Mouse (Mus musculus): Measurements from ENCODE around the gene Hamp2. TPM values are rescaled to one million over a fixed set of nuclear protein-coding genes. Genes with fewer than 3 reads are reported as not detected.
"Not testable (repeated sequence)": the region's sequence is repeated elsewhere in the genome, so short reads cannot be mapped to it uniquely, and the experiment has no call there.

Gene Hamp2
- total and polyA plus RNA-seq, 2 experiments from 2014 or later: not detected

GRCm38 (mm10) chr7:30952441-30953265, 28.2 kb upstream of the Hamp2 start:
- H3K9me3 ChIP-seq (replicated peaks; ENCODE audit: control insufficient read depth, low read length): no peaks in the 10 kb centered on the region
- no peak for DNase-seq (ENCODE audit: low spot score)
- H3K4me2 ChIP-seq (ENCODE audit: low read depth, low read length): no peak overlapping the region
- H3K27me3 ChIP-seq (ENCODE audit: control insufficient read depth, insufficient read depth, low read length): no peaks in the 10 kb centered on the region
- ATAC-seq (ENCODE audit: insufficient read depth, low read depth): no peak
- H3K4me3 ChIP-seq (ENCODE audit: low read depth, low read length): no peak overlapping the region
- peaks cover 64% of the 10 kb centered on the region for H3K36me3 ChIP-seq (replicated peaks; ENCODE audit: control insufficient read depth, insufficient read depth, low read length)
- 90% methylated on average over 16 of the region's 16 CpGs for WGBS
- TF ChIP-seq CTCF (IDR thresholded peaks at IDR 0.05; ENCODE audit: low read depth) (no peak), EP300 (IDR thresholded peaks at IDR 0.05; ENCODE audit: low read depth) (no peak)
- H3K27ac ChIP-seq (ENCODE audit: low read depth): no peak overlapping the region
- H3K9ac ChIP-seq (replicated peaks; ENCODE audit: low read depth, low read length): no peak overlapping the region
- peaks cover 6% of the 10 kb centered on the region for H3K4me1 ChIP-seq (ENCODE audit: control insufficient read depth, insufficient read depth)

GRCm38 (mm10) chr7:30949902-30950301, 25.4 kb upstream of the Hamp2 start:
- H3K9me3 ChIP-seq (replicated peaks; ENCODE audit: control insufficient read depth, low read length); H3K27me3 ChIP-seq (ENCODE audit: control insufficient read depth, insufficient read depth, low read length); H3K9ac ChIP-seq (replicated peaks; ENCODE audit: low read depth, low read length); H3K27ac ChIP-seq (ENCODE audit: low read depth); ATAC-seq (ENCODE audit: insufficient read depth, low read depth); H3K4me3 ChIP-seq (ENCODE audit: low read depth, low read length); DNase-seq (ENCODE audit: low spot score); H3K4me2 ChIP-seq (ENCODE audit: low read depth, low read length); H3K4me1 ChIP-seq (ENCODE audit: control insufficient read depth, insufficient read depth): not testable (repeated sequence)
- H3K36me3 ChIP-seq (replicated peaks; ENCODE audit: control insufficient read depth, insufficient read depth, low read length): peaks cover 71% of the 10 kb centered on the region
- WGBS: 90% methylated on average over 3 of the region's 3 CpGs

- H3K27ac ChIP-seq (ENCODE audit: low read depth): no peak overlapping the region
- peaks cover 33% of the 10 kb centered on the region for H3K36me3 ChIP-seq (replicated peaks; ENCODE audit: control insufficient read depth, insufficient read depth, low read length)
- WGBS: 94% methylated on average over 7 of the region's 7 CpGs
- H3K9ac ChIP-seq (replicated peaks; ENCODE audit: low read depth, low read length): no peak overlapping the region
- no peak for ATAC-seq (ENCODE audit: insufficient read depth, low read depth)
- no peaks in the 10 kb centered on the region for H3K9me3 ChIP-seq (replicated peaks; ENCODE audit: control insufficient read depth, low read length)
- no peak for DNase-seq (ENCODE audit: low spot score)
- no peaks in the 10 kb centered on the region for H3K4me1 ChIP-seq (ENCODE audit: control insufficient read depth, insufficient read depth)
- TF ChIP-seq CTCF (IDR thresholded peaks at IDR 0.05; ENCODE audit: low read depth): no peak
- TF ChIP-seq EP300 (IDR thresholded peaks at IDR 0.05; ENCODE audit: low read depth): no peak
- H3K4me3 ChIP-seq (ENCODE audit: low read depth, low read length): no peak overlapping the region
- no peaks in the 10 kb centered on the region for H3K27me3 ChIP-seq (ENCODE audit: control insufficient read depth, insufficient read depth, low read length)
- no peak overlapping the region for H3K4me2 ChIP-seq (ENCODE audit: low read depth, low read length)
Measured at GRCm38 (mm10) chr7:30945876-30946275, 21.4 kb upstream of the Hamp2 start.

- H3K4me2 ChIP-seq (ENCODE audit: low read depth, low read length); DNase-seq (ENCODE audit: low spot score); H3K27ac ChIP-seq (ENCODE audit: low read depth); H3K4me1 ChIP-seq (ENCODE audit: control insufficient read depth, insufficient read depth); H3K27me3 ChIP-seq (ENCODE audit: control insufficient read depth, insufficient read depth, low read length); H3K4me3 ChIP-seq (ENCODE audit: low read depth, low read length); H3K9me3 ChIP-seq (replicated peaks; ENCODE audit: control insufficient read depth, low read length); ATAC-seq (ENCODE audit: insufficient read depth, low read depth); H3K9ac ChIP-seq (replicated peaks; ENCODE audit: low read depth, low read length): not testable (repeated sequence)
- WGBS: 77% methylated on average over 7 of the region's 7 CpGs
- H3K36me3 ChIP-seq (replicated peaks; ENCODE audit: control insufficient read depth, insufficient read depth, low read length): peaks cover 29% of the 10 kb centered on the region
Measured at GRCm38 (mm10) chr7:30945466-30945865, 21.0 kb upstream of the Hamp2 start.

GRCm38 (mm10) chr7:30944706-30945105, 20.2 kb upstream of the Hamp2 start:
- H3K4me2 ChIP-seq (ENCODE audit: low read depth, low read length); ATAC-seq (ENCODE audit: insufficient read depth, low read depth); H3K9me3 ChIP-seq (replicated peaks; ENCODE audit: control insufficient read depth, low read length); H3K4me1 ChIP-seq (ENCODE audit: control insufficient read depth, insufficient read depth); H3K27me3 ChIP-seq (ENCODE audit: control insufficient read depth, insufficient read depth, low read length); H3K9ac ChIP-seq (replicated peaks; ENCODE audit: low read depth, low read length); DNase-seq (ENCODE audit: low spot score); H3K27ac ChIP-seq (ENCODE audit: low read depth); H3K4me3 ChIP-seq (ENCODE audit: low read depth, low read length): not testable (repeated sequence)
- 46% methylated on average over 2 of the region's 2 CpGs for WGBS
- H3K36me3 ChIP-seq (replicated peaks; ENCODE audit: control insufficient read depth, insufficient read depth, low read length): peaks cover 22% of the 10 kb centered on the region
